ENCODE assay signal across 13 mouse cellular contexts in the genomic region with DNA sequence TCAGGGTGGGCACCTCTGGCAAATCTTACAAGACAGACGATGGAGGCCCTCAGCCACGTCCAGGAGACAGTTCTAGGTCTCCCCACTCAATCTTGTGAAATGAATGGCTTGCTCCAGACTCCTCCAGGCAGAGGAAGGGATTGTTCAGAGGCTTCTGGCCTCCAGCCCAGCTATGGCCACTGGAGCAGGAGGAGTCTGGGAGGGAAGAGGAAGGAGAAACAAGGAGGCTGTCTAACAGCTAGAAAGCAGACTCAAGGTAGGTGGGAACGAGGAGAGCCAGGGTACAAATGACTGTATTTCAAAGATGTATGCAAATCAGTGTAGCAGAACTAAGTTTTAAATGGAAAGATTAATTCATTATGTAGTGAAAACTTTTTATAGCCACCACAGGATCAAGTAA. TPM values are rescaled to one million over a fixed set of nuclear protein-coding genes. Genes with fewer than 3 reads are reported as not detected.
DNase-seq lines count a peak whose midpoint lies in the region; ATAC-seq and TF ChIP-seq lines count a peak whose summit lies in the region.
"Had no signal": no experiment of that assay in that cellular context is flagged by ENCODE, and none has a peak within 500 bp of the region (broad histone marks: within the 10 kb centered on the region; RNA-seq: fewer than 3 reads in every experiment).

No protein-coding gene starts in this region.

- no peaks in the 10 kb centered on the region for H3K36me3 ChIP-seq in heart, embryonic 10.5 days
- H3K36me3 ChIP-seq in stomach, postnatal 0 days (ENCODE audit: control insufficient read depth, insufficient read depth, low read length) = no peaks in the 10 kb centered on the region
- H3K36me3 ChIP-seq: heart, embryonic 15.5 days; limb, embryonic 12.5 days had no signal

- H3K9me3 ChIP-seq in heart, embryonic 10.5 days = no peaks in the 10 kb centered on the region
- H3K9me3 ChIP-seq in stomach, postnatal 0 days (ENCODE audit: control insufficient read depth, low read length) = no peaks in the 10 kb centered on the region
- H3K9me3 ChIP-seq: heart, embryonic 15.5 days; limb, embryonic 12.5 days had no signal

- no peak overlapping the region for H3K4me3 ChIP-seq in heart, embryonic 10.5 days
- H3K4me3 ChIP-seq in stomach, postnatal 0 days (ENCODE audit: low read depth, low read length) = no peak overlapping the region
- H3K4me3 ChIP-seq: erythroblast, embryonic 14.5 days; heart, embryonic 15.5 days; limb, embryonic 12.5 days had no signal

- no peaks in the 10 kb centered on the region for H3K4me1 ChIP-seq in heart, embryonic 10.5 days
- H3K4me1 ChIP-seq in stomach, postnatal 0 days (replicated peaks; ENCODE audit: control insufficient read depth, insufficient read depth) = no peaks in the 10 kb centered on the region
- H3K4me1 ChIP-seq: heart, embryonic 15.5 days had no signal

- H3K9ac ChIP-seq in stomach, postnatal 0 days (ENCODE audit: low read length) = no peak overlapping the region
- H3K9ac ChIP-seq: heart, embryonic 15.5 days; limb, embryonic 12.5 days had no signal

- intact Hi-C loops in heart, postnatal 14 days (cut with DNase I) = no loop called here

- no peak overlapping the region for H3K4me2 ChIP-seq in stomach, postnatal 0 days (replicated peaks; ENCODE audit: low read depth)
- H3K4me2 ChIP-seq: heart, embryonic 15.5 days; limb, embryonic 12.5 days had no signal

- H3K27ac ChIP-seq in heart, embryonic 10.5 days = no peak overlapping the region
- H3K27ac ChIP-seq in stomach, postnatal 0 days (replicated peaks) = no peak overlapping the region
- H3K27ac ChIP-seq: heart, embryonic 15.5 days; limb, embryonic 12.5 days had no signal

- WGBS in heart, embryonic 10.5 days = 65% methylated on average over 3 of the region's 3 CpGs
- WGBS in stomach, postnatal 0 days = 41% methylated on average over 3 of the region's 3 CpGs

- no peak for ATAC-seq in stomach, postnatal 0 days (ENCODE audit: low FRiP score, low TSS enrichment)
- ATAC-seq: hindbrain, embryonic 16.5 days; midbrain, embryonic 16.5 days had no signal

- DNase-seq in heart, postnatal 14 days = peak; percentile 30 to 43
- DNase-seq in heart, embryonic 10.5 days (ENCODE audit: low spot score) = no peak
- DNase-seq in lung, postnatal 25 days (ENCODE audit: low spot score) = peak; percentile 30
- no peak for DNase-seq in lung, postnatal 10 days
- DNase-seq in gonadal fat pad, adult 2 months (ENCODE audit: low read depth) = peak; percentile 64
- DNase-seq in stomach, postnatal 0 days (ENCODE audit: low spot score) = peak; percentile 19
- no peak for DNase-seq in spleen, postnatal 36 days (ENCODE audit: low spot score in 2 of 2)
- DNase-seq: cerebellum, adult 8-10 months had no signal

- H3K27me3 ChIP-seq in heart, embryonic 10.5 days (ENCODE audit: insufficient read depth, poor library complexity, severe bottlenecking) = no peaks in the 10 kb centered on the region
- H3K27me3 ChIP-seq in stomach, postnatal 0 days (ENCODE audit: control insufficient read depth, insufficient read depth, low read length) = no peaks in the 10 kb centered on the region
- H3K27me3 ChIP-seq: heart, embryonic 15.5 days; limb, embryonic 12.5 days had no signal

- TF ChIP-seq EP300 in stomach, postnatal 0 days (optimal IDR thresholded peaks at IDR 0.05) = no peak

- no peak for TF ChIP-seq CTCF in stomach, postnatal 0 days (IDR thresholded peaks at IDR 0.05; ENCODE audit: low read depth)

RNA-seq across cellular contexts. Expression of a gene that starts 13.9 kb away (rescaled TPM):
- total RNA-seq in heart, postnatal 14 days (2021) = 10 to 100 TPM; 83.0 to 89.6 TPM
- 120 and 122 TPM in 2 replicates for polyA plus RNA-seq in heart, embryonic 10.5 days (2016; fragmentation: Nextera tagmentation; extraction: Ambion mirVana)
- polyA plus RNA-seq in gonadal fat pad, adult 2 months (2012; rRNA removed) = 98.9 and 124 TPM in 2 replicates
- 40.5 and 52.9 TPM in 2 replicates for polyA plus RNA-seq in stomach, postnatal 0 days (2015; fragmentation: Nextera tagmentation; extraction: Ambion mirVana)

Comparison
In these comparisons a context has a peak if more than half of its experiments do, and no peak if none do; other contexts are left out.
1. DNase-seq: peak in heart, postnatal 14 days (2 of 2), lung, postnatal 25 days (single experiment), gonadal fat pad, adult 2 months (single experiment) and stomach, postnatal 0 days (single experiment); none in heart, embryonic 10.5 days (single experiment), lung, postnatal 10 days (single experiment) and spleen, postnatal 36 days (0 of 2).